Mouse (Mus musculus) heart, postnatal 25 days (tissue): ENCODE measurements around the gene Slc6a5. TPM values are rescaled to one million over a fixed set of nuclear protein-coding genes. Genes with fewer than 3 reads are reported as not detected.

Source experiments
- DNase-seq: peaks from one replicate; pipeline ENCODE4 v3.0.0; 2022; ENCODE audit warnings: low spot score
- intact Hi-C: fragments of 180-260 bp; cut with DNase I; formaldehyde crosslinking; loops from one replicate; pipeline ENCODE4 v1.15.1; 2025
- total RNA-seq, 2 experiments: library from RNA; stranded (reverse); gene quantifications; 2 replicates each; pipeline ENCODE4 v1.2.3; 2021

Slc6a5 gene
- total RNA-seq = not detected

GRCm38 (mm10) chr7:49909850-49910249 is at the start of gene Slc6a5:
TSS of gene Slc6a5 (plus strand) at chr7:49910146.
- intact Hi-C loops = no loop called here
- DNase-seq = no peak

GRCm38 (mm10) chr7:49861196-49861595 is 48.8 kb upstream of the Slc6a5 start:
- DNase-seq = no peak
- intact Hi-C loops = no loop called here

- intact Hi-C loops = no loop called here
- DNase-seq = no peak
Measured at GRCm38 (mm10) chr7:49863753-49864152, 46.2 kb upstream of the Slc6a5 start.

- no peak for DNase-seq
- intact Hi-C loops = no loop called here
Measured at GRCm38 (mm10) chr7:49869656-49870055, 40.3 kb upstream of the Slc6a5 start.

- intact Hi-C loops = no loop called here
- no peak for DNase-seq
Measured at GRCm38 (mm10) chr7:49870276-49870675, 39.7 kb upstream of the Slc6a5 start.

GRCm38 (mm10) chr7:49877307-49877706 is 32.6 kb upstream of the Slc6a5 start:
- intact Hi-C loops = no loop called here
- no peak for DNase-seq

- intact Hi-C loops = no loop called here
- DNase-seq = no peak
Measured at GRCm38 (mm10) chr7:49879051-49879450, 30.9 kb upstream of the Slc6a5 start.

GRCm38 (mm10) chr7:49879998-49880707 is 29.8 kb upstream of the Slc6a5 start:
- no peak for DNase-seq

GRCm38 (mm10) chr7:49882288-49882687 is 27.7 kb upstream of the Slc6a5 start:
- DNase-seq = no peak

More at GRCm38 (mm10) chr7:49879998-49880707, 29.8 kb upstream of the Slc6a5 start:
- intact Hi-C loops = no loop called here

DNA sequence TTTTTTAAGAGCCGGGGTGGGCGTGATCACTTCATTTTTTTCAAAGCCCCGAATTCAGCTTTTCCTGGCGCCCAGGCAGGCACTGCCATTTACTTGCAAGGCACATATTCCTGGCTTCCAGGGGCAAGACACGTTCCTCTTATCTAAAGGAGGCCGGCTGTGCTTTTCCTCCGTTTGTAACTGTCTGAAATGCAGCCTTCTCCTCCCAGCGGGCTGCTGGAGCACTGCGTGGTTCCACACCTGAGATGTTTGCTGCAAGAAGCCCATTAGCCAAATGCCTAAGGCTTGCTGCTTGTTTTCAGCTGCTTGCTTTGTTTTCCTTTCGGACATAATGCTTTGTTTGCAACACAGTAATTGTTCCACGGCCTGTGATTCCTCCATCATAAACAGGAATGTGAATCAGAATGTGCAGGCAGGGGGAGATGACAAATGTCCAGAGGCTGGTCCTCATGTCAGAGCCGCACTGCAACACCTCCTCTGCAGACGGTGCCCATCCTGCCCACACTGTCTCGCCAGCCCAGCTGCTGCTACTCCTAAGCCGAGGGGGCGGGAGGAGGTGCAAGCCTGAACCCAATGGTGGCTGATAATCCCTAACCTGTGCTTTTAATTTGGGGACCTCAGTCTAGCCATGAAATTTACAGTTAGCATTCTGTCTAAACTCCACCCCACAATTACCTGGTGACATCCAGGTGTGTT is 27.1 kb upstream of the Slc6a5 start:
- no peak for DNase-seq
- intact Hi-C loops = no loop called here

More at GRCm38 (mm10) chr7:49882288-49882687, 27.7 kb upstream of the Slc6a5 start:
- intact Hi-C loops = no loop called here

- intact Hi-C loops = no loop called here
- no peak for DNase-seq
Measured at GRCm38 (mm10) chr7:49887776-49888390, 22.1 kb upstream of the Slc6a5 start.

- intact Hi-C loops = no loop called here
- no peak for DNase-seq
Measured at GRCm38 (mm10) chr7:49894786-49895185, 15.2 kb upstream of the Slc6a5 start.

GRCm38 (mm10) chr7:49895296-49895695 is 14.7 kb upstream of the Slc6a5 start:
- no peak for DNase-seq
- intact Hi-C loops = no loop called here

DNA sequence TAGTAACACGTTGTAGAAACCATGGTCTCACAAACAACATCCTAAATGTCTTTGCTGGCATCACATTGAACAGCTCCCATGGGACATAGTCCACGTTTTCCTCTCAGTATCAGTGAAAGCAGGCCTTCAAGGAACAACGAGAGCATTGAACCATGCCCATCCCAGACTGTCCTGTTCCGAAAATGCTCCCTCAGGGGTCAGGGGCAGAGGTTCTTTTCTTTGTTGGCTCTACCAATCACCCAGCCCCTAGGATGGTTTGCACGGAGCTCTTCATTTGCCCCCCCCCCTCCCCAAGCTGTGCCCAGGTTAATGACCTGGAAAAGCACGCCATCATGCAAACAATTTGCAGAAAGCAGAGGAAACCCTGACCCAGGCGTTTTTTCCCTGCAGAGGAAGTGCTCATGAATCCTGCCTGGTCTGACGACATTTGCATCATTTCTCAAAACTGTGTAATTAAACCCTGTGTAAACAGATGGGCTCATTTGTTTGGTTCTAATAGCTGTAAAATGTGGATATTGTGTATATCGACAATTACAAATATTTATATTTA is 7.9 kb upstream of the Slc6a5 start:
- intact Hi-C loops = no loop called here
- DNase-seq = no peak

DNA sequence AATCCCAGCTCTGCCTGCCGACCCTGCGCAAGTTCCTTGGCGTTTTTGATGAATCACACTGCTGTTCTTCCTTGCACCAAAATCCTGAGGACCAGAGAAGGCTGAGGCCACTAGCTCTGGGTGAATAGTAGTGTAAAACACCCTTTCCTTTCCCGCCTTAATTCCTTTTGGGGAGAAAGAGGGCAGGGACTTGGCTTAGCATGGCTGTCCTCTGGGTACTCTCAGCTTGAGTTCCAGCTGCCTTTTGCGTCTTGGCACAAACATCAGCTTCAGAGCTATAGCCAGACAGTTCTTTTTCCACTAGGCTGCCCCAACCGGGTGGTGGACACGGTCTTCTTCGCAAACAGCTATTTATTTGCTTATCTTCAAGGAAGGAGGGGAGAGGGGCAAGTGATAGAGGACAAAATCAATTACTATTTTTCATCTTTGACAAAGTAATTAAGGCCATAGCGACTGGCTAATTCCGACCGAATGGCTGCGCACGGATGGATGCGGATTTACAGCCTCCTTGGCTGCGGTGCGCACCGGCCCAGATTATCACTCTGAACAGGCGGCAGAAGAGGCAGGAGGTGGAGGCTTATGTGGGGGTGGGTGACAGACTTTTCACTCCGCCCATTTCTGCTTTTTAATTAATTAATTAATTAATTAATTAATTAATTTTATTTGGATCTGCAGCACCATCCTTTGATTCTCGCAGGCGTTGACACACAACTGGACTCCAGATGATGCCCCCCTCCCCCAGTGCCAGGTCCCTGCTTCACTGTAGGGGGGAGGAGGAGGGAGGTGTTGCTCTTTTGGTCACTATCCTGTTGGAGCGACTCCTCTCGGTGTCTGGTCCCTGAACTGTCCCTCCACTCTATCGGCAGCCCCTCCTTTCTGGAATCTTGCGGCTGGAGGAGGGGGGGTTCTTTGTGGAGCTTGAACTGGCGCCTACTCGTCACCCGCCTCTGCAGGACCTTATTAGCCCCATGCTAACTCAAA is 2.5 kb upstream of the Slc6a5 start:
- intact Hi-C loops = no loop called here

GRCm38 (mm10) chr7:49908181-49908855 is 1.6 kb upstream of the Slc6a5 start:
- intact Hi-C loops = no loop called here
- DNase-seq = no peak

More for the DNA sequence above, 2.5 kb upstream of the Slc6a5 start:
- DNase-seq = no peak

- intact Hi-C loops = no loop called here
- no peak for DNase-seq
Measured at GRCm38 (mm10) chr7:49908990-49909411, 945 bp upstream of the Slc6a5 start.

- intact Hi-C loops = no loop called here
- no peak for DNase-seq
Measured at GRCm38 (mm10) chr7:49910361-49910760, 415 bp downstream of the Slc6a5 start.
